Mouse (Mus musculus): ENCODE measurements around the gene Slc31a2.

GRCm38 (mm10) chr4:62273916-62274315 lies 11.6 kb downstream of the Slc31a2 start:
- no peak for TF ChIP-seq POLR2A (IDR thresholded peaks at IDR 0.05; ENCODE audit: insufficient read depth, low read depth, low read length)
- no peak for TF ChIP-seq CTCF (IDR thresholded peaks at IDR 0.05)

All from heart, adult 2 months (tissue).